Mouse (Mus musculus): ENCODE results near the gene Satl1. TPM values are rescaled to one million over a fixed set of nuclear protein-coding genes. Genes with fewer than 3 reads are reported as not detected.
"Not testable (repeated sequence)": the region's sequence is repeated elsewhere in the genome, so short reads cannot be mapped to it uniquely, and the experiment has no call there.

Satl1 gene
- not detected in 2 replicates for polyA plus RNA-seq (2012; rRNA removed)

DNA sequence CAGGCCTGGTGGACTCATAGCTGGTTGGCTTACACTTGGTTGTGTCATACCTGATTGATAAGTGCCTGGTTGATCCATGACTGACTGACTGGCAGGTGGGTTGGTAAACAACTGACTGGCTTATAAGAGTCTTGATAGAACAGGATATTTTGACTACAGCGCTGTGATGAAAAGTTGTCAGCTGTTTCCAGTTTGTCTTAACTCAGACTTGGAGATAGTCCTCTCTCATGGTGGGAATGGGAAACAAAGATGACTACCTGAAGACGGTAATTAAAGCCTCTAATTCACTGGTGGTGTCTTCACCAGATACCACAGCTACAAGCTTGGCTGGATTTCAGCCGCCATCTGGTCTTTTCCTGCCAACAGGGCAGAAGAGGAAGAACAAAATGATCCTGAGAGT lies at the start of gene Satl1:
Gene Satl1 (minus strand): TSS at position 101 of the 400 bp plus-strand sequence.
- WGBS: 95% methylated on average over 3 of the region's 3 CpGs
- no peak for DNase-seq (ENCODE audit: low read depth, low spot score)

DNA sequence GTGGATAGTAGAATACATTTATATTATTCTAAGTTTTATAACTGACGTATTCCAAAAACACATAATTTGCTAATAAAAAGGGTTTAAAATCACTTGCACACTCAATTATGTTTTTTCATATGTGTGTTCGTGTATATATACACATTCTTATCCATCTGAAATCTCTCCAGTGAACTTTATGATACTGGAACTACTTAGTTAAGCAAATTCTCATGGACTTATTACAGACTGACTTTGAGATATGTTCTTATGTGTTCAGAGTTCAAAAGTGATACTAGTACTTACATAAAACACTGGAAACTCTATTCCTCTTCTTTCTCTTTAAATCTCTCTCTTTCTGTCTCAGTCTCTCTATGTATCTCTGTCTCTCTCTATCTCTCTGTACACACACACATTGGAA lies 31.5 kb upstream of the Satl1 start:
- WGBS: 72% methylated on average over 2 of the region's 2 CpGs
- DNase-seq (ENCODE audit: low read depth, low spot score): no peak

DNA sequence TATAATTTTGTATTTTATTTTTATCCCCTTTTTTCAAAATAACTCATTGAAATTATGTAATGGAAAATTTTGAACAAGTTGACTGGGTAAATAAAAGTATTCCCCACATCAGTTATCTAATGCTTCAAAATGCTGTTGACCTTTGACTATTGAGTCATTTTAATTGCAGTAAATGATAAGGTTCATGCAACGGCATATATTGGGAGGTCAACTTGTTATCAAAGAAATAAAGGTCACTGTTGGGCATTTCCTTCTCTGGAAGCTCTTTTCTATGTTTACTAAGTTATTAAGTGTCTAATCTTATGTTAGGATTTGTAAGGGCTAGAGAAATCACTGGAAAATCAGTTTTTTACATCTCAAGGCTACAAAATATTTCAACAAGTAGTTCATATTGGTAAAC lies 31.0 kb upstream of the Satl1 start:
- no peak for DNase-seq (ENCODE audit: low read depth, low spot score)
- WGBS: 41% methylated on average over 1 of the region's 1 CpGs

DNA sequence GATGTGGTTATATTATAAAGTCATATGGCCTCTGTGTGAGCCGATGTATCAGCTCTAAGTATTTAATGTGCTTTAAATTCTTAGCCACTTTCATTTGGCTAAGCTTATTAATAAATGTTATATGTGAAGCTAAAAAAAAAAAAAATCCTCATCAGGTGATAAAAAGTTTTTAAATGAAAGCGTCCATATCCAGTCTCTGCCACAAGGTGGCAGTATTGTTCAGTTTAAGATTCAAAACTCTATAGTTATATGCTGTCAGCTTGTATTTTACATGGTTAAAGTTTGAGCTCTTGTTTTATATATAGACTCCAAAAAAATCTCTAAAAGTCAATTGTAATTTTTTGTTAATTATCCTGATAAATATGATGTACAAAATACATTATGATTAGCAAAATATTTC lies 16.4 kb upstream of the Satl1 start:
- not testable (repeated sequence) for DNase-seq (ENCODE audit: low read depth, low spot score)
- 46% methylated on average over 2 of the region's 2 CpGs for WGBS

DNA sequence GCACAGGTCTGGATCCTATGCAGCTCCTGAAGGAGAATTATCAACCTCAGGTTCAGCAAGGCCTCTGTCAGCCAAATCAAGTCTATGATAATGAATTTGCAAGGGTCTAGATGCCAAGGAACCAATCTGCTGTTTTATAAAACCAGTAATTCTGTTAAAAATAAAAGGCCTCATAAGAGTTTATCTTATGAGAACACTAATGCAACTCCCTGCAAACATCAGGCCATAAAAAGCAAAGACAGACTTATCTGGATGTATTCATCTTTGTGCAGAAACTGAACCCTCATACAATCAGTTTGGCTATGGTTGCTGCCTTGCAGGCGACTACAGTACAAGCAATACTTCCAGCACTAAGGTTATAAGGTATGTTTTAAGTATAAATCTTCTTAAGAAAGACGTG lies 5.7 kb upstream of the Satl1 start:
- no peak for DNase-seq (ENCODE audit: low read depth, low spot score)
- 71% methylated on average over 2 of the region's 2 CpGs for WGBS

DNA sequence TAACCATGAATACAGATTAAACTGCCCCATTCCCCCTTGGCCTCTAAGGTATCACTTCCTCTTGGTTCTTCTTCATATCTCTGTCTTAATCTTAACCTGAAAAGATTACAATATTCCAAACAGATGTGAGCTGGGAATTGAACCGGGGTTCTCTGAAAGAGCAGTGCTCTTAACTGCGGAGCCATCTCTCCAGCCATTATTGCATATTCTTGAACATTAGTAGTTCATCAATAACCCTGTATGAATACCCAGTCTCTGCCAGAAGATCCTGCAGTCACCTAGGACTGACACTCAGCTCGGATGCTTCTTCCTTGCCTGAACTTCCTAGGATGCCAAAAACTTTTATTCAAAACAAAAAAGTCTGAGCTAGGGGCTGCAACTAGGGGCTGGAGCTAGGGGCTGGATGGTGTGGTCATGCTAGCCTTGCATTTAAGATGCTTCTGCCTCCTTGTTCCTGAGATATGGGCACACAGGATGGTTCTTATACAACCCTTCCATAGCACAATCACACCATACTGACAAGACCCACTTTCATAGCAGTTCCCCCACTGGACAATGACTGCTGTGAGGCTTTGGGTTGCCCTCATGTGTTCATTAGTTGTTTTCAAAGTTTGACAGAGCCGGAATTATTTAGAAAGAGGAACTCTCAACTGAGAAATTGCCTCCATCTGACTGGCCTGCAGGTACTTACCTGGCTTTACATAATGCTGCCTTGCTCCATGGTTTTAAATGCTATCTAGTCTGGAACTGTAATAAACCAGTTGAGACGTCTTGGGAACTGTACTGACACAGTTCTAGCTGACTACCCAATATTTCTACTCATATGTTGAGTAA lies 35.8 kb downstream of the Satl1 start:
- WGBS: 83% methylated on average over 5 of the region's 5 CpGs
- peak; percentile 53 for DNase-seq (ENCODE audit: low read depth, low spot score)

DNA sequence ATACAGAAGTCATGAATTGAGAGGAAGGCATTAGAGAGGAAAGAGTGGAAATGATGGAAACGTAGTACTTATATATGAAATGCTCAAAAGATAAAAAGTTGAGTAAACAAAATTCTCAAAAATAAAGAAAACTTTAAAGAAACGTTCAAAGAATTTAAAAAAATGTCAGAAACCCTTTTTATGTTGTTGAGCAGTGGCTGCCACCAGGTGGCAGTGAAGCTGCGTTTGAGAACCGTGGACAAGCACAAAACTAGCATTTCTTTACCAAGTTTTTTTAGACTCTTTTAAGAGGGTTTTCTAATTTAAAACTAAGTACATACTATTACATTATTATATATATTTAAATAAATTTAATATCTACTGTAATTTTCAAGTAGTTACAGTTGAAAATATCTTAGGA lies 38.2 kb downstream of the Satl1 start:
- WGBS: 37% methylated on average over 4 of the region's 4 CpGs
- no peak for DNase-seq (ENCODE audit: low read depth, low spot score)

DNA sequence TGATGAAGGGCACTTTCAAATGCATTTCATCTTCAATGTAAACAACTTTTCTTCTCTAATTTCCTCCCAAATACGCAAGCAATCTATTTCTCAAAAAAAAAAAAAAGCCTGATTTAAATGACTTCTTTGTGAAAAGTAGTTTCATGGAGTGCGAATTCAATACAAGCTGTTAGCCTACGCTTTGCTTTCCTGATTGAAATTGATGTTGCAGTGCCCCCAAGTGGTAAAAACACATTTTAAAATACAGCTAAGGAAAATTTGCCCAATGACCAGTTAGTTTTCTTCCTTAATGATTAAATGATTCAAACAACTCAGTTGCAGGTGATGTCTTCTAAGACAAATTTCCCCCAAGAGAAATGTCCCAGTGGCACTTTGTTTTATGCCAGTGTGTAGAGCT lies 58.2 kb downstream of the Satl1 start:
- 46% methylated on average over 3 of the region's 3 CpGs for WGBS
- DNase-seq (ENCODE audit: low read depth, low spot score): peak; percentile 10

DNA sequence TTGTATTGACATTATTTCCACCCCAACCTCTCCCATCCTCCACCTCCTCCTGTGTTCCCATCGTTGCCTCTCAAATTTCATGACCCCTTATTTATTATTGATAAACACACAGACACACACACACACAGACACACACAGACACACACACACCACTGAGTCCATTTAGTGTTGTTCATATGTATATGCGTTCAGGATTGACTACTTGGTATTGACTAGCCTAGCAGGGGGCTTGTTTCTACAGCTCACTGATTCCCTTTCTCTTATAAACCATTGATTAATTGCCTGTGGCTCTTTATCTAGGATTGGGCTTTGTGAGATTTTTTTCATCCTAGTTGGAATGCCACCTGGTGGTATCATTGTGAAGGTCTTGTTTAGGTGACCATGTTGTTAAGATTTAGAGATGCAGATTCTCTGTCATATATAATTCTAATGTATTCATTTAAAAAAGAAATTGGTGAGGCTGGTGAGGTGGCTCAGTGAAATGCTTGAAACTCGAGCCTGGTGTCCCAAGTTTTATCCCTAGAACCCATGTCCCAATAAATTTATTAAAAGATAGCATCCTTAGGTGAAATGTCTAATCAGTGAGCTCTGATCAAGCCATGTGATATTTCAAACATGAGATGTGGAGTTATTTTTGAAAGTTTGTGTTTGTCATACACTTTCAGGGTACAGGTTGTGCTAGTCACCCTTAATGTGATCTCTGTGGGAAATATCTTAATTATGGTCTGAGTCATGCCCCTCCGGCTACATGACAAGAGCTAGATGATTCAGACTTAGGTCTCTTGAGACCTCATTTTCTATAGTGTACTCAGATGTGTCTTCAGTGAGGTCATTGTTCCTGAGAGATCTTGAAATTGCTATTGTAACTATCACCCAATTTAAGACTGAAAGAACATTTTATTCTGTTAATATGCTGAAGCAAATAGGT lies 58.8 kb downstream of the Satl1 start:
- DNase-seq (ENCODE audit: low read depth, low spot score): no peak
- 68% methylated on average over 4 of the region's 4 CpGs for WGBS

DNA sequence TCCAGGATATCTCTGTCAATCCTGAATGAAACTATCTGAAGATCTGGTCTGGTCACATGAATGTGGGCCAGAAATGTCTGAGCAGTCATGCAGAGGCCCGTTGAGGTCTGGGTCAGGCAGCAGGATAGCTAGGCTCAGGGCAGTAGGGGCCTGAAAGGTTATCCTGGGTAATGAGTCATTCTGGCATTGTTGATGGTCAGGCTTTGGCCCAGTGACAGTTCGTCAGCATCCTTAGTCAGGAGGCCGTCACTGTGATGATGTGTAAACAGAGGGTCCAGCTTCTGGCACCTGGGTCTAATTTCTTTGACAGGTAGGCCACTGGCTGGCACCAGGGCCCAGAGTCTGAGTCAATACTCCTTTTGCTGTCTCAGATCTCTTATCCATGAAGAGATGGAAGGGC lies 67.1 kb downstream of the Satl1 start:
- no peak for DNase-seq (ENCODE audit: low read depth, low spot score)
- WGBS: 81% methylated on average over 3 of the region's 3 CpGs

Other genes with a start within 250 kb of the Satl1 start
- gene 4933403O08Rik, start 167.7 kb downstream of the Satl1 start, polyA plus RNA-seq (2012; rRNA removed): not detected in 2 replicates
- 5.9 and 7.8 TPM in 2 replicates for gene Apool, start 95.4 kb downstream of the Satl1 start, polyA plus RNA-seq (2012; rRNA removed)
- 33.1 and 93.2 TPM in 2 replicates for gene 2010106E10Rik, start 88.5 kb upstream of the Satl1 start, polyA plus RNA-seq (2012; rRNA removed)
- gene Zfp711, start 193.7 kb upstream of the Satl1 start, polyA plus RNA-seq (2012; rRNA removed): 0.11 and 0.23 TPM in 2 replicates